Mouse (Mus musculus) olfactory bulb, adult 2 months (tissue): ENCODE results near the gene Ak8. TPM values are rescaled to one million over a fixed set of nuclear protein-coding genes. Genes with fewer than 3 reads are reported as not detected.

Source experiments
- H3K27ac ChIP-seq: fragments of 200-500 bp; 2 replicates; pipeline ENCODE4 v1.5.1; 2012; ENCODE audit warnings: low read depth, low read length; ENCODE audit not compliant: insufficient read depth
- H3K4me1 ChIP-seq: fragments of 200-500 bp; 2 replicates; pipeline ENCODE4 v1.6.1; 2012; ENCODE audit warnings: low read length; ENCODE audit not compliant: control insufficient read depth, insufficient read depth
- H3K4me3 ChIP-seq: fragments of 200-500 bp; 2 replicates; pipeline ENCODE4 v1.5.1; 2012; ENCODE audit warnings: mild to moderate bottlenecking, low read depth, low read length, moderate library complexity; ENCODE audit not compliant: insufficient read depth
- CTCF ChIP-seq: fragments of 200-500 bp; IDR thresholded peaks from 2 replicates; pipeline ENCODE4 v1.5.1; 2012; ENCODE audit warnings: low read depth, mild to moderate bottlenecking, low read length, moderate library complexity; ENCODE audit not compliant: insufficient read depth
- POLR2A ChIP-seq: fragments of 200-500 bp; IDR thresholded peaks from 2 replicates; pipeline ENCODE4 v1.6.1; 2012; ENCODE audit warnings: mild to moderate bottlenecking, low read depth, low read length, moderate library complexity; ENCODE audit not compliant: insufficient read depth
- WGBS: fragments of 180-500 bp; shearing (Covaris S2); methylation state at CpG from one replicate; pipeline ENCODE4 v1.1.7; 2018; 5-methylcytosine and 5-hydroxymethylcytosine counted together
- polyA plus RNA-seq: library from polyadenylated mRNA; stranded (reverse); fragments of >200 nt; gene quantifications from 2 replicates; pipeline ENCODE4 v1.2.4, GENCODE M21; 2012; ENCODE audit warnings: low replicate concordance; ENCODE audit not compliant: missing spikeins, insufficient read depth, insufficient read length

Ak8 gene
- polyA plus RNA-seq, 1 experiment = not detected

DNA sequence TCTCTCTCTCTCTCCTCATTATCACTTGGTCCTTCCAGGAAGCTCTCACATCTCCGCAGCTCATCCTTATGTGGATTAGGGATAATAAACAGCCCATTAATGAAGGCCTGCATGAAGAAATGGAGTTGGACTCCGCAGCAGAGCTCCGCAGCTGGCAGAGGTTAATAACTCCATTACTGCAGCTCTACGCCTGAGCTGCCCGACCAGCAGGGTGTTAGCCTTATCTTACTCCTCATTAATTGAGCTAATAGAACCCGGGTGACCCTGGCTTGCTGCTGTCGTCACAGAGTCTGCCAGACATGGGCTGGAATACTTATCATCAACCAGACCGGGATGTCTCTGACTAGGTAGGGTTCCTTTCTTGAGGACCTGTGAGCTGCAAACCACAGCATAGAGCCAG is 74.1 kb downstream of the Ak8 start:
- no peaks in the 10 kb centered on the region for H3K4me1 ChIP-seq
- no peak overlapping the region for H3K4me3 ChIP-seq
- TF ChIP-seq CTCF (no peak), POLR2A (no peak)
- WGBS = 53% methylated on average over 8 of the region's 8 CpGs
- no peak overlapping the region for H3K27ac ChIP-seq

DNA sequence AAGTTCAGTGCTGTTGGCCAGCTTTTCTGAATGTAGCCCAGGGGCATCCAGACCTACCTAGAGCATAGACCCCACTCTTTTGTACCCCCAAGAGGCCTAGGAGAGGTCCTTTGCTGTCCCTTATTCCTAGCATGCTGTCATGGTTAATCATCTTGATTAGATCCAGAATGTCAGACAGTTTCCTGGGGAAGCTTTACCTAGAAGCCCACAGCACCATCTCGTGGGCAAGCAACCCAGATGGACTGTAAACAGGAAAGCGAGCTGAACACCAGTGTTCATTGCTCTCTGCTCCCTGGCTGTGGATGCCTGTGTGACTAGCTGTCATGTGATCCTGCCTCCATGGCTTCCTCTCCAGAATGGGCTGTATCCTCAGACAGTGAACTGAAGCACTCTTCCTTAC is 76.8 kb downstream of the Ak8 start:
- TF ChIP-seq CTCF = no peak
- TF ChIP-seq POLR2A = no peak
- Histone ChIP-seq H3K4me3 (no peak overlapping the region), H3K27ac (no peak overlapping the region), H3K4me1 (peaks cover 4% of the 10 kb centered on the region; the same call in 1 of the 2 replicates)
- WGBS = 87% methylated on average over 2 of the region's 2 CpGs

DNA sequence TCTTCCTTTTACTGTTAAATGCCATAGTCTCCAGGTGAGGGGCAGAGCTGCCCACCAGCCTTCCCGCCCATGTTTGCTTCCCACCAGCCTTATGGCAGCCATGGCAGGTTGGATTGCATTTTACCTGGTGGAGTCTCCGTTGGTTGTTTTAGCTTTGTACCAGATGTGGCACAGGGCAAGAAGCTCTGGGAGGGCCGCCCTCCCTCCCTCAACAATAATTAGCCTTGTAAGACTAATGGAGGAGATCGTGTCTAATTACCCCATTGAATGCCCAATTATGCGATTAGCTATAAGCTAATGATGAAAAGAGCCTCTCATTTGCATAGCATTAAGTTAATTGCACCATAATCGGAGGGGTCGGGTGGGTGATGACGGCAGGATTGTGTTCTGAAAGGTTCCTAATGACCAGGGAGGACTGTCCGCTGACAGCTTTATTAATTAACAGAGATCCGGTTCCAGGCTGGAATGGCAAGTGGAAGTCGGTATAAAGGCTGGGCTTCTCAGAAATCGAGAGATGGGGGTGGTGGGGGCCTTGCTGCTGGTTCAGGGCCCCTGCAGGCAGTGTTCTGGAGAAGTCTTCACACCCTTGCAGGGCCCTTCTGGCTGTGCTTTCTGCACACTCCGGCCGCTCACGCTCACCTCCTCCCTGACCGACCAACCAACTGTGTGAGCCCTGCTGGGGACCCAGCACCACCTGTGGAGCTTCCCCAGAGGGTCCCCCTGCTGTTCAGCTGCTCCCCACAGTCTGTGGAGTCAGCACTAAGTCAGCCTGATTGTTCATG is 80.2 kb downstream of the Ak8 start:
- TF ChIP-seq CTCF (no peak), POLR2A (no peak)
- H3K27ac ChIP-seq = no peak overlapping the region
- 25% methylated on average over 16 of the region's 16 CpGs for WGBS

GRCm38 (mm10) chr2:28781310-28781709 is 81.3 kb downstream of the Ak8 start:
- Histone ChIP-seq H3K4me3 (no peak overlapping the region), H3K4me1 (peaks cover 4% of the 10 kb centered on the region; the same call in 1 of the 2 replicates), H3K27ac (no peak overlapping the region)
- 29% methylated on average over 4 of the region's 4 CpGs for WGBS
- TF ChIP-seq POLR2A = no peak
- TF ChIP-seq CTCF = no peak

More for the DNA sequence above, 80.2 kb downstream of the Ak8 start:
- H3K4me1 ChIP-seq = peaks cover 4% of the 10 kb centered on the region; the same call in 1 of the 2 replicates
- no peak overlapping the region for H3K4me3 ChIP-seq

DNA sequence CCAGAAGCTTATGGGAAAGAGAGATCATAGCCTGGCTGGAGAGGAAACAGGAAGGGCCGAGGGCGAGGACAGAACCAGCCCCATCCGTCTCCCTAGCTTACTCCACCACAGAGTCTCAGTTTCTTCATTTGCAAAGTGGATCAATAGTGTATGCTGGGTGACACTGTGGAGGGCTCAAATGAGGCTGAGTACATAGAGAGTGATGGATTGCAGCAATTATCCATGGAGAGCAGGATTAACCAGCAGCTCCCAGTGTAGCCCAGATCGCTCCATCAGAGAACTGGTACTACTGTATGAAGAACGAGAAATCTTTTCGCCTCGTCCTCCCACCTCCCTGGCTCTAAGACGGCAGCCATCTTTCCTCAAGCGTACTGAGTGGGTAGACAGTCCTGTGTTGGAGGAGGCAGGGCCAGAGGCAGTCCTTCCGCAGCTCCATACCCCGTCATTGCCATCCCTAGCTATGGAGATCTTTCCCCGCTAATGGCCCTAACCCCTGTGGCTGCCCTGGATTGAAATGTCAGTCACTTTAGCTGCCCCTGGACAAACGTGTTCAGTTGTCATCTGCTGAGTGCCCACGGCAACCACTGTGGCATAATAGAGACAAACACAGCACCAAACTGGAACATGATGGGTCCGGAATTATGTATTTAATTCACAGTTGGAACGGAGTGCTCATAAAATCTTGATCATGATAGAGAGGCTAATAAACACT is 86.5 kb downstream of the Ak8 start:
- H3K4me1 ChIP-seq = no peaks in the 10 kb centered on the region
- no peak for TF ChIP-seq POLR2A
- H3K27ac ChIP-seq = no peak overlapping the region
- no peak overlapping the region for H3K4me3 ChIP-seq
- WGBS = 74% methylated on average over 16 of the region's 16 CpGs

DNA sequence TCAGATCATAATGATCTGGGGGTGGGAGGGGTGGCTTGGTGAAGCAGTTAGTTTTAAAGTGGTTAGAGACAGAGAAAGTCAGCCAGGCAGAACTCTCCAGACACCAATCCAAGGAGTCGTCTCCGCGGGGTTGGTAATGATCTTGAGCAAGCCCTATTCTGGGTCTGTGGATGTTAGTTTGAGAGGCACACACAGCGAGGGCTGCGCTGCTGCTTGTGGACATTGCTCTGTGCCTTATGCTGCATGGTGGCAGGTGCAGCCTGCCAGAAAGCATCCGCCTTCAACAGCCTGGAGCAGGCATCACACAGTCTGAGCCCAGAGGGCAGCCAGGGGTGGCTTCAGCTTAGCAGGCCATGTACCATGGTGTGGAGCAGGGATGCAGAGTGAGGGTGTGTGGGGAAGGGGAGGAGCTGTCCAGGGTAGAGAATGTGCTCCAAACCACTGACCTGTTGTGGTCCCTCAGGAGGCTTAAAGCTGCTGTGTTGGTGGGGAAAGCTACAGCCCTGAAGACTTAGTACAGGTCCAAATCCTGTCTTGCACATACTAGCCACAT is 87.2 kb downstream of the Ak8 start:
- Histone ChIP-seq H3K4me3 (no peak overlapping the region), H3K4me1 (no peaks in the 10 kb centered on the region), H3K27ac (no peak overlapping the region)
- TF ChIP-seq CTCF = no peak
- no peak for TF ChIP-seq POLR2A
- WGBS = 77% methylated on average over 6 of the region's 6 CpGs

- 24% methylated on average over 6 of the region's 6 CpGs for WGBS
- no peak overlapping the region for H3K27ac ChIP-seq
- TF ChIP-seq POLR2A (no peak), CTCF (no peak)
- H3K4me1 ChIP-seq = no peaks in the 10 kb centered on the region
- H3K4me3 ChIP-seq = no peak overlapping the region
Observed at GRCm38 (mm10) chr2:28792931-28793610, 93.1 kb downstream of the Ak8 start.

DNA sequence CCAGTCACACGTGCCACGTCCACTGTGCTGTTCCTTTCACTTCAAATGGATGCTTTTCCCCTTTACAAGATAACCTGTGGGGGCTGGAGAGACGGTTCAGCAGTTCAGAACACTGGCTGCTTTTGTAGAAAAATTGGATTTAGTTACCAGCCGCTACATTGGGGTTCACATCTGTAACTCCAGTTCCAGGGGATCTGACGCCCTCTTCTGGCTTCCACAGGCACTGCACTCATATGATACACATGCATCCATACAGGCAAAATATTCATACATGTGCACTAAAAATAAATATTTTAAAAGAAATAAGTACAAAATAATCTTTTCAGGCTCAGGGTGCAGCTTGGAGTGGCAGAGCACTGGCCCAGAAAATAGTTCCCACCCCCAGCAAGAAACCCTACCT is 94.7 kb downstream of the Ak8 start:
- WGBS = 66% methylated on average over 5 of the region's 5 CpGs
- Histone ChIP-seq H3K27ac (no peak overlapping the region), H3K4me3 (no peak overlapping the region), H3K4me1 (no peaks in the 10 kb centered on the region)
- TF ChIP-seq POLR2A (no peak), CTCF (no peak)

GRCm38 (mm10) chr2:28796298-28796697 is 96.3 kb downstream of the Ak8 start:
- TF ChIP-seq CTCF (no peak), POLR2A (no peak)
- 78% methylated on average over 8 of the region's 8 CpGs for WGBS
- Histone ChIP-seq H3K27ac (no peak overlapping the region), H3K4me1 (no peaks in the 10 kb centered on the region), H3K4me3 (no peak overlapping the region)
